Mouse (Mus musculus): ENCODE results near the gene G6pc2.

G6pc2 gene

DNA sequence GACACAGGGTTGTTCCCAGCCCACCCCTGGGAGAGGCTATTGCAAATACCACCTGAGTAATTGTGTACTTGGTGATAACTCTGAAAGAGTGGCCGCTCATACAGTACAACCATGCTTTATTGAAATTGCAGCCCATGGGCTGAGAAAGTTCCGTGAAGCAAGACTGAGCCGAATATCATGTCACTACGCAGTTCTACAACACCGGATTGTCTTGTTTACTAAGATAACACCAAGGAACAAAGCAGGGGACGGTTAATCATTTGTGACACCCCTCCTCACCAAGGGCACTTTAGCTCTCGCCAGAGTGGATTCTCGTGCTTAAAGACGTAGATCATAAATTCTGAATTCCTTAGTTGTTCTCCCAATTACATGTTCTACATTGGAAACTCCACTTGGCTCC, 28.4 kb downstream of the G6pc2 start:
- DNase-seq (ENCODE audit: low spot score in 2 of 2): no peak

GRCm38 (mm10) chr2:69244924-69245323, 34.1 kb downstream of the G6pc2 start:
- DNase-seq (ENCODE audit: low spot score in 2 of 2): no peak

DNA sequence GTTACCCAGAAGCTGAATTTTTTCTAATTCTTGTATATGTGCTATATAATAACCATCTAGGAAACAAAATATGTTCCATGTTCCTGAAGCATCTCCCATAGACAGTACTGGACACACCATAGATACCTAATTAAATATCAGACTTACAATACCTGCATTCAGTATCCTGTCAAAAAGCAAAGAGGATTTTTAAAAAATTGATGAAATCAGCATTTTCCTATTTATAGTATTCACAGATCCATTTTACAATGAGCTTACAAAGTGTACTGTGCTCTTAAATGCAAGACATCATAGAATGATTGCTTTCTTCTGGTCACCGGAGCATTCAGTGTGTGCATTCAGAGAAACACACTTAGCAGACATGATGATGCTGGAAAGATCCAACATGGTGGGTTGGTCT, 36.2 kb downstream of the G6pc2 start:
- DNase-seq (ENCODE audit: low spot score in 2 of 2): no peak

DNA sequence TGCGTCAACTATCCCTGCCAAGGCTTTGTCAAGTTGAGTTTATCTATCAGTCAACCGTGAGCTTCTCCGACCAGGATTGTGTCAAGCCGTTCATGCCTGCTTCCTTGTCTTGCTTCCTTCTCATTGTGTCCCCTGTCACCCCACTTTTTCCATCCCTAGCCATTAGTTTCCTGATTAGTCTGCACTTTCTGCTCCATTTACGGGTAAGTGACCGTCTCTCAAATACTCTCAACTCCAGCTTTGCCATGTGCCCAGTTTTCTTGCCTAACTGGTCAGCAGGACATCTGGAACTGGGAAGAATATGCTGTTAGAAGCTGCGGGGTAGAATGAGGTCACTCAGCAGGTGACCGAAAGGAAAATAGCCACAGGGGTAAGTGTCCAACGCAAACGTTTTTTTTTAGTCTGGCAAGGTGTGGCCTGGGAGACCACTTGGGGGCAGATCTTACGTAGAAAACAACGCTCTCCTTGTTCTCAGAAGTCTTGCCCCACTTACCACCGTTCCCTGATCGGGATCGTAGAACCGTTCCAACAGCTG, 37.4 kb downstream of the G6pc2 start:
- DNase-seq (ENCODE audit: low spot score in 2 of 2): no peak

GRCm38 (mm10) chr2:69264069-69264618, 53.3 kb downstream of the G6pc2 start:
- DNase-seq (ENCODE audit: low spot score in 2 of 2): no peak

GRCm38 (mm10) chr2:69275875-69276274, 65.0 kb downstream of the G6pc2 start:
- no peak for DNase-seq (ENCODE audit: low spot score in 2 of 2)
